Mouse (Mus musculus) C2C12 (cell line): Measurements from ENCODE around the gene Nt5dc1.

Source experiments
- CEBPB ChIP-seq: IDR thresholded peaks from one replicate; pipeline ENCODE4 v1.6.1; 2011; ENCODE audit warnings: low read depth, mild to moderate bottlenecking, control low read depth, moderate library complexity
- CTCF ChIP-seq: IDR thresholded peaks from one replicate; pipeline ENCODE4 v1.5.1; 2011; ENCODE audit not compliant: control insufficient read depth, insufficient read depth, insufficient read length
- FOSL1 ChIP-seq: IDR thresholded peaks from one replicate; pipeline ENCODE4 v1.8.0; 2011; ENCODE audit warnings: mild to moderate bottlenecking, low read length; ENCODE audit not compliant: poor library complexity, insufficient read depth, severe bottlenecking
- MYOD1 ChIP-seq: IDR thresholded peaks from one replicate; pipeline ENCODE4 v1.6.1; 2011; ENCODE audit warnings: low read depth; ENCODE audit not compliant: control insufficient read depth, insufficient read length

DNA sequence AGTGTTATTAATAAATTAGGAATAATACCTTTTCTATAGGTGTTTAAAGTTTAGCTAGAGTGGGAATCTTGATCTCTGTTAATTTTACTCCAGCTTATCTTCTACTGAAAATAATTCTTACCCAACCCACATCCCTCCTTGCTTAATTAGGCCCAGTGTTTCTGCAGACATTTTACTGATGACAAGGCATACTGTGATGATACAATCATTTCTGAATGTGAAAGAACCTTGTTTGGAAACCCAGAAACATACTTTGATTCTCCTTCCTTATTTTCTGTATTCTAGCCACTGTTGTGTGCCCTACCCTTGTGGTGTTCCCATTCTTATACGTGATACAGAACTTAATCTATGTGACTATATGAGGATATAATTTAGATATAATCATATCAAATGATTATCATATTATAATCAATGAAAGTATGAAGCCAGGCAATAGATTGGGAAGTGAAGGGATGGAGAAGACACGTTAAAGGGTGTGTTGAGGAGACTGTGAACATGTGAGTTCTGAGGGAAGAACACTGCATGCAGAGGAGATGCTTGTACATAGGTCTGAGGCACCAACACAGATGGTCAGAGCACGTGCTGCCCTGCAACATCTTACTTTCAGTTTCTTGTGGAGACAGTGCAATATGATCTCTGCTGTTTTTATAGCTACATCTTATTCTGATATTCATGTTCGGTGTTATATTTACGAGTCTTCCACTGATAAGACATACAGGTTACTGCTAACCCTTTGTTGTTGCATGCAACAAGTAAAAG is 150.9 kb downstream of the Nt5dc1 start:
- TF ChIP-seq CTCF (no peak), CEBPB (no peak), FOSL1 (no peak), MYOD1 (no peak)
